Mouse (Mus musculus) B cell, adult 2 months (primary cell): ENCODE measurements around the gene Csf3.
A peak's percentile ranks its signal among the peaks of the same experiment; 100 is the strongest.
"Not testable (repeated sequence)": the region's sequence is repeated elsewhere in the genome, so short reads cannot be mapped to it uniquely, and the experiment has no call there.

Source experiments
- DNase-seq, 2 experiments: peaks; one replicate each; pipeline ENCODE4 v3.0.0; 2022

Csf3 gene

DNA sequence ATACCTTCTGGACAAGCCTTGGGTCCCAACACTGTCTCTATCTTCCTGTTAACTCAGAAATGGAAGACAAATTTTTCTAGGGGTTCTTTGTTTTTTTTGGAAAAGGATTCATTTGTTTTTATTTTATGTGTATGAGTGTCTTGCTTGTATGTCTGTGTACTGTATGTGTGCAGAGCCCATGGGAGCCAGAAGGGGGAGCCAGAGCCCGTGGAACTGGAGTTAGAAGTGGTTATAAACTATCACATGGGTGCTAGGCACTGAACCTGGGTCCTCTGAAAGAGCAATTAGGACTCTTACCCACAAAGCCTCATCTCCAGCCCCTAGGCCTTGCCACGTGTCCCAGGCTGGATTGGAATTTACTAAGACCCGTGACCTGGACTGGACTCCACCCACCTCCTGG lies 33.0 kb downstream of the Csf3 start:
- peak; percentile 35 to 36 for DNase-seq

DNA sequence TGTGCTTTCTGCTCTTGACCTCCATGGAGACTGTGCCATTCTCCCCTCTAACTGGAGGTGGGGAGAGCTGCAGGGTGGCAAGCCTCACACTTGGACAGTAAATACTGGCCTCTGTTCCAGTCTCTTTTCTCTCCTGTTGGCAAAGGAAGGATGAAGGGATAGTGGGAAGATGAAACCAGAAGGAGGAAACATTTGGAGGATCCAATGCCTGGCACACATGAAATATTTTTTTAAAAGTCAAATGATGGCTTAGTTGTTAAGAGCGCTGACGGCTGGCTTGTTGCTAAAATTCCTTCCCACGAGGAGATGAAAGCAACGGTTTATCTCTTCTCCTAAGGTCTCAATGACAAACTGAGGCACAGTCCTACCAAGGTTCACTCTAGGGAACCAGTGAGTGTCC lies 34.0 kb downstream of the Csf3 start:
- DNase-seq, result no peak

DNA sequence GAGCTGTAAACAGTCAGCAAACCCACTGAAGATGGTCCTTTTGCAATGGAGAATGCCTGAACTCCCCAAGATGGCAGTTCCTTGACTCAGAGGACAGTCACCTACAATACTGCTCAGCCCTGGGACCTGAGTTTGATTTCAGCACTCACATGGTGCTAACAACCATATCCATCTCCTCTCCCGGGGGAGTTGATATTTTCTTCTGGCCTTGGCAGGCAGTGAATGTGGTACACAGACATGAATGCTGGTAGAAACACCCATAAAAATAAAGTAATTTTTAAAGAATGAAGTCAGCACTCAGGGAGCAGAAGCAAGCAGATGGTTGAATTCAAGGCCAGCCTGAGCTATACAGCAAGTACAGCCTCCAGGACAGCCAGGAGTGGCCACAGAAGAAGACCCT lies 35.1 kb downstream of the Csf3 start:
- no peak for DNase-seq

DNA sequence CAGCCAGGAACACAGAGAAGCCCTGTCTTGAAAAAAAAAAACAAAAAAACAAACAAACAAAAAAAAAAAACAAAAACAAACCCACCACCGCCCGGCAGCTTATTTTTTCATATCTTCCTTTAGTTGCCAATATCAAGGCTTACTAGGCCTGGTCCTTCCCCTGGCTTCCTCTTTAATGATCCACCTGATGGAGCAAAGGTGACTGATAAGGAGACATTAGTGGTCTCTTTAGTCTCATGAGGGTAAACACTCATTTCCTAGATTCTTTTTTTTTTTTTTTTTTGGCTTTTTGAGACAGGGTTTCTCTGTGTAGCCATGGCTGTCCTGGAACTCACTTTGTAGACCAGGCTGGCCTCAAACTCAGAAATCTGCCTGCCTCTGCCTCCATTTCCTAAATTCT lies 36.2 kb downstream of the Csf3 start:
- not testable (repeated sequence) for DNase-seq

DNA sequence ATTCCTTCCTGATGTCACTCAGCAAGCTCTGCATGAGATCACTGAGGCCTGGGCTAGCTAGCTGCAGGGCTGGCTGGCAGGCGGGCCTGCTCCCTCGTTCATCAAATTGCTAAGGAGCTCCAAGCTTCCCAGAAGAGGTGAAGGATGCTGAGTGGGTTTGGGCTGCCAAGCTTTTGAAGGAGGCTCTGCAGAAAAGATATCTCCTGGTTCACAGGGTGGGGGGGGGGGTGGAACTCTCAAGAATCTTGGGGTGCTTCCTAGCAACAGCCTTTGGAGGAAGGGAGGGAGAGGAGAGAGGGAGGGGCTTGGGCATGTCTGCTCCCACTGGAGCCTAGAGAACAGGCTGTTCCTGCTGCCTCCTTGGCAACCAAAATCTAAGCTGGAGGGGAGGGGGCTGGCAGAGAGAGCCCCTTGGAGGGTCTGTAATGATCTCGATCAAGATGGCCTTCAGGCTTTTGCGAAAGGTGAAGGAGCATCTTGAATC lies 37.4 kb downstream of the Csf3 start:
- no peak for DNase-seq

DNA sequence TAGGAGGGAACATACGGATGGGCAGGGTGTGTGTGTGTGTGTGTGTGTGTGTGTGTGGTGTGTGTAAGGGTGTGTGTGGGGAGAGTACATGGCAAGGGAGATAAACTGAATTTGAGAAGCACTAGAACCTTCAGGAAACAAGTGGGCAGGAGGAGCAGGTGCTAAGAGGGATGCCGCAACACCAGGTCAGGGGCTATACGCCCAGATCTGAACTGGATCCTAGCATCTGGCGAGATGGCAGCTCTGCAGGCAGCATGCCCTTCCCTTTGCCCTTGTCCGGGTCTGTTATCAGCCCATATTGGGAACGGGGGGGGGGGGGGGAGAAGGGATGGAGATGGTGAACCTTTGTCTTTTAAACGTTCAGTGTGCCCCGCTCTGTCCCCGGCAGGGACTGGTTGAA lies 37.9 kb downstream of the Csf3 start:
- no peak for DNase-seq

DNA sequence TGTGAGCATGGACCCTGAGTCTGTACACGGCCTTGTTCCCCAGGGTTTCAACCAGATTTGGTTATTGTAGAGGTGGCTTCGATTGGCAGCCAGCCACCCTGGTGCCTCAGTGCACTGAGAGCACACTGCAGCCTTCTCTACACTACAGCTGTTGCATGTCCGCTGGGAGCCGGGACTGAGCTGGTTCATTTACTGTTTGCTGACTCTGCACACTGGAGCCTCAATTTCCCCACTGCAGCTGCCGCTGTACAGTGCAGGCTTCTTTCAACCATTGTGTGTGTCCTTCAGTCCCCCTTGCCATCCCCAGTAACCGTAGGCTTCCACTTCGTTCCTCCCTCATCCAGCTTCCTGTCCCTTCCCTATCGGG lies 38.9 kb downstream of the Csf3 start:
- DNase-seq, result no peak

DNA sequence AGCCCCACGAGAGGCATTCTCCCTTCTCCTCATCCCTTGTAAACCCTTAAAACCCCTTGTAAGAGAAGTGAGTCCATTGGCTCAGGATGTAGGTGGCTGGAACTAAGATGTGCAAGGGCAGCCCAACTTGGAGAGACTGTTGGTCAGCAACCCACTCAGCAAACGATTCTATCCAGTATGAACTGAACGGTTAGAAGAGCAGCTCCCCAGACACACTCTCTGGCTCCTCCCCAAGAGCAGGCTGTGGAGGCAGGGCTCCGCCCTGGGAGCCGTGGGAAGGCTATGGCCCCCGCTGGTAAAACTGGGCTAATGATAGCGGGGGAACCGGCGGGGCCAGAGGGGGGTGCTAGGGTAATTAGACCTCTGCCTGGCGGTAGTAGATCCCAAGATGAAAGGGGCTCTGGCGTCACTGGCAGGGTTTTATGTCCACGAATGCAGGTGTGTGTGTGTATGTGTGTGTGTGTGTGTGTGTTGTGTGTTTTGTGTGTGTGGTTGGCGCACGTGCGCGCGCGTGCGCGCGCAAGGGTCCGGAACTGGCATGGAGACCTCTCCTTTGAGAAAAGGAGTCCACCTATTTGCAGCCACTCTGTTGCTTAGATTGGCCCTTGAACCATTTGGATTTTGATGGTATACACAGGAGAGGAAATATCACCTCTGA lies 39.5 kb downstream of the Csf3 start, which contains the start of gene Thra:
TSS of gene Thra (plus strand) at position 246 of the 658 bp plus-strand sequence.
- DNase-seq, result peak; percentile 32 to 44

DNA sequence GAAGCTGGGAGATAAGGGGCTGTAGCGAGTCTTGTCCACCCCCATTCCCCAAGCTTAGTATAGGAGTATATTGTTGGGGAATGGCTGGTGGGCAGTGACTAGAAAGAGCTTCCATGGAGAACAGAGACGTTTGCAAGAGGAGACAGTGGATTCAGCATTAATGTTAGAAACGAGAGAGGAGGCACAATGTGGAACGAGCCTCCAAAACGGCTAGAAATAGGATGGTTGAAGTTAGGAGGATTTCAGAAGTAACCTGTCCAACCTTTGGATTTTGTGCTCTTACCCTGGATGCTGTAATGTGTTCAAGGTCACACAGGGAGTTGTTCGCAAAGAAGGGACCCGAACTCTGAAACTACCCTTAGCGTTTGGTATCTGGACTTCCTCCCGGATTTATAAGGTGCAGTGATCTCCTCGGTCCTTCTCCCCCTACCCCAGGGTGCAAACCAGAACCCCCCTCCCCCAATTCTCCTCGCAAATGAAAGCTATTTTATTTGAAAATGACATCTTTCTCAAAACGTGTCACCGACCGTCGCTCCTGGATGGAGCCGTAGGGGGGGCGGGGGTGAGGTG lies 40.1 kb downstream of the Csf3 start:
- DNase-seq, result peak in 1 of 2 experiments; percentile 12

DNA sequence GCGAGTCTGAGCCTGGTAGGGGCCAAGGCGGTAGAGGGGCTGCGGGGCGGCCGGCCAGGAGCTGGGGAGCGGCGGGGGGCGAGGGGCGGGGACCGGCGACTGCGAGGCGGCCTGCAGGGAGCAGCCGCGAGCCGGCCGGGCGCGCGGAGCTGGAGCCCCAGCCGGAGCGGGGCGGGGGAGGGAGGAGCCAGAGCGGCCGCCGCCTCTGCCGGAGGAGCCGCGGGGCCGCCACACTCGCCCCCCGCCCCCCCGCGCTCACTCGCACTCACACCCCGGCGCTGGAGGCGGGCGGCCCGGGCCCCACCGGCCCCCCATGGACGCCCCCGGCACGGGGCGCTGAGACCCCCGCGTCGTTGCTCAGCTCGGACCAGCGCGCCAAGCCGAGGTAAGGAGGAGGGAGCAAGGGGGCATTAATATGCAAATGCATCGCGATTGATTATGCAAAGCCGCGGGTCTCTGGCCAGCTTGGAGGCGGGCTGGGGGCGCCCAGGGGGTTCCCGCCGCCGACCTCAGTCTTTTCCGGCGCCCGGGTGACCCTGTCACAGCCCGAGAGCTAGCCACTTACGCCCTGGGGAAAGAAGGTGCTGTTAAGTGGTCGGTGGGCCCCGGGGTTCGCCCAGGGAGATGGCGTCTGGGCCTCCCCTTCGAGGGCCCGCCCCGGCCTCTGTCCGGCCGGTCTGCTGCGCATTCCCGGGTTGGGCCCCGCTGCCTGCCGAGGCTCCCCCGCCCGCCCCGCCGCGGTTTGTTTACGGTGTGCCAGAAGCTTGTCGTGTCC lies 40.7 kb downstream of the Csf3 start:
- DNase-seq, result peak; percentile 80 to 83

DNA sequence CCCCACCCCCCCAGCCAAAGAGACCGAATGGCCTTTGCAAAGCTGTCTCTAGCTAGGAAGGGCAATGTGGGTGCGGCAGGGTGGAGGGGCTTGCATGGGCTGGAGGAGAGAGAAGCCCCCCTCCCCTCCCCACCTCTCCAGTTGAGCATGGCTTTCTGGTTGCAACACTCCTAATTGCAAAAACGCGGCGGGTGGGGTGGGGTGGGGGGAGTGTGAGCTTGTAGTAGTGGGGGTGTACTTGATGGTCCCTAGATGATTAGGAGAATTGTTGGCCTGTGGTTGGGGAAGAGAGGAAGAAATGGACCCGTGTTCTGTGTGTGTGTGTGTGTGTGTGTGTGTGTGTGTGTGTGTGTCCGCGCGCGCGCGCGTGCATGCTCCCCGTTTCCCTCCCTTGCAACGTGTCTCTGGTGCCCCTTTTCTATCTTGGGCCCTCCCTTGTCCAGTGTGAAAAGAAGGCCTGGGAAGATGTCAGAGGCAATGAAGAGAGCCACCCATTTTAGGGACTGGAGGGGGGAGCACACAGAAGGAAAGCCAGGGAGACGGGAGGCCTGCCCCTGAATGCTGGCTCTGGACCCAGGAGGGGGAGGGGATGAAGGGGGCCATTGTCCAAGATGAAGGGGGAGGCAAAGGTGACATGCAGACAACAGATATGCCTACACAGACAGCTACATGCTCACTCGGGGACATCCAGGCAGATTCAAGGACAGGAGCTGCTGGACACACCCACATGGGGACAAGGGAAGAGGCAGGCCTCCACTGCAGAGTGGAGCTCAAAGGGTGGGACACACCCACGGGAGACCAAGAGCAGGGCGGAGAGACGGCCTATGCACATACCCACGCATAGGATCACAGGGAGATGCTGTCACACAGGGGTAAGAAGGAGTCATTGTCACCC lies 41.6 kb downstream of the Csf3 start:
- DNase-seq, result peak in 1 of 2 experiments; percentile 15

DNA sequence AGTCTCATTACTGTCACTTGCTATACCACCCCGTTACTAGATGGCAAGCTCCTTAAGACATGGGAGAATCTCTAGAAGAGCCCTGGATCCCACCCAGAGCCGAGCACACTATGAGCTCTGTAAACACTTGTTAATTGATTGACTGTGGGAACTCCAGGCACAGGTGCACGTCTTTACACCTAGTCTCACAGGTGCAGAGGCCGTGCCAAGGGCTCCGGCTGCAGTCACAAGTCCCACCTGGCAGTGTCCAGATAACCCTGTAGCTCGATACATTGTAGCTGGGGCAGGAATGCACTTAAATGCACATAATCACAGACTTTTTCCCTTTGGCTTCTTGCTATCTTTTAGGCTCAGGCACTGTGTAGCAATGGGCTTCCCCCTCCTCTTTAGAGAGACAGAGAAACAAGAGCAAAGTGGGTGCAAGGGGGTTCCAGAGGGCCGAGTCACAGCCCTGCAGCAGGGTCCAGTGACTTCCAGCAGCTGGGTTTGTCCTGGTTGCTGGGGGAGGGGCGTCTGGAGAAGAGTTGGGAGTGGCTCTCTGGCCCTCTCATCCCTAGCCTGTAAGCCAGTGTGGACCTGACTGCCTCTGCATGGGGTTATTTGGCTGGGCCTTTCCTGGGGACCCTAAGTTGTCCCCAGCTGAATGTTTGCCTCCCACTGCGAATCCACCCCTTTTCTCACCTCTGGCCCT lies 42.7 kb downstream of the Csf3 start:
- DNase-seq, result no peak

DNA sequence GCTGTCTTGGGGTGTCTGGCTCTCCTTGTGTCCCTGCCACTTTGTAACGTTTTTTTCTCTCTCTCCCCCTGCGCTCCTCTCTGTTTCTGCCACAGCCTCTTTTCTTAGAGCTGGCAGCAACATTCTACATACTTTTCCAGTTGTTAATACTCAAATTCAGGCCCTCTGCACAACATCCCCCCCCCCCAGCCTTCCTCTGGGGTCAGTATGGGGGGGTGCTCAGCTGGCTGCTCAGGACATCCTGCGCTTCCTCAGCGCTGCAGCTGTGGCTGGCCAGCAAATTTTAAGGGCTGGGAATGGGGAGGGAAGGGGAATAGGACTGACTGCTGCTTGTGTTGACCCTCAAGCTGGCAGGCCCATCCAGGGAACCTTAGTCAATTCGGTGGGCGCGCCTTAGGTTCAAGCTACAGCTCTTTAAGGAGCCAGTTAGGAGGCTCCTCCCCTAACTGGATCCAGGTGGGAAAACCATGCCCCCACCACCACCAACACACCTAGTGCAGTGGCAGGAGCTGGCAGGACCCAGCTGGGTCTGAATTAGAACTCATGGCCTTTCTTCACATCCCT lies 43.5 kb downstream of the Csf3 start:
- DNase-seq, result no peak

DNA sequence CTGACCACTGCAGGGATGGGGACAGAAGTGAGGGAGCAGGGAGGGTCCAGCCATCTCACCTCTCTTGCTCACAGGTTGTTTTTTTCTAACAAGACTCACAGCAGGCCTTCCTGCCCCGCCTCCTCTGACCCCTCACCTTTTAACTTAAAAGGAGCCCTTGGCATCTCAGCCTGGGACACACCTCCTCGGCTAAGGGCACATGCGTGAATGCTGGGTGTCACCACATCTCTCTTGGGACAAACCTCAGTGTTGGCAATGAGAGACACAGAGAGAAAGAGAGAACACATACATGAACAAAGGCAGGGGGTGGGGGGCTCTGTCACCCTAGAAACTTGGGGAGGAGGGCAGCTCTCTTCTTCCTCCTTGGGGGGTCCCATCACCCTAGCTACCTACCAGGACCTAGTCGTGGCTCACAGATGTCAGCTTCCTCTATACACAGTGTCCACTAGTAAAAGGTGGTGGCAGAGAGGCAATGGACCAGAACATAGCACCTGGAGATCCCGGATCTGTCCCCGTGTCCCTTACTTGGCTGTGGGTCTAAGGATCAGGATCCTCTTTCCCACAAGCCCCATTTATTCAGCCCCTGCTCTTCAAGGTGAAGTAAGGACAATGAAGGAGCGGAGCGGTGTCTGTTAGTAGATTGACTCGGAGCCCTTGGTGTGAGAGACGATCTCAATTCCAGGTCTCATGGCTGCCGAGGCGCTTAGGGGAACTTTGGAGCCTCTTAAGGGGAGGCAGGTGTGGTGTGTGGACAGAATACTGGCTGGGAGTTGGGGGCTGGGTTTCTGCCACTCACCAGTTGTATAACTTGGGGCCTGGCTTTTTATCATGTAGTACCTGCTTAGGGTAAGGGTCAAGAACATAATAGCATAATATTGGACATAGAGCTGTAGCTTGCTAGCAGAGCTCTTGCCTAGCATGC lies 45.1 kb downstream of the Csf3 start:
- DNase-seq, result peak in 1 of 2 experiments; percentile 32

DNA sequence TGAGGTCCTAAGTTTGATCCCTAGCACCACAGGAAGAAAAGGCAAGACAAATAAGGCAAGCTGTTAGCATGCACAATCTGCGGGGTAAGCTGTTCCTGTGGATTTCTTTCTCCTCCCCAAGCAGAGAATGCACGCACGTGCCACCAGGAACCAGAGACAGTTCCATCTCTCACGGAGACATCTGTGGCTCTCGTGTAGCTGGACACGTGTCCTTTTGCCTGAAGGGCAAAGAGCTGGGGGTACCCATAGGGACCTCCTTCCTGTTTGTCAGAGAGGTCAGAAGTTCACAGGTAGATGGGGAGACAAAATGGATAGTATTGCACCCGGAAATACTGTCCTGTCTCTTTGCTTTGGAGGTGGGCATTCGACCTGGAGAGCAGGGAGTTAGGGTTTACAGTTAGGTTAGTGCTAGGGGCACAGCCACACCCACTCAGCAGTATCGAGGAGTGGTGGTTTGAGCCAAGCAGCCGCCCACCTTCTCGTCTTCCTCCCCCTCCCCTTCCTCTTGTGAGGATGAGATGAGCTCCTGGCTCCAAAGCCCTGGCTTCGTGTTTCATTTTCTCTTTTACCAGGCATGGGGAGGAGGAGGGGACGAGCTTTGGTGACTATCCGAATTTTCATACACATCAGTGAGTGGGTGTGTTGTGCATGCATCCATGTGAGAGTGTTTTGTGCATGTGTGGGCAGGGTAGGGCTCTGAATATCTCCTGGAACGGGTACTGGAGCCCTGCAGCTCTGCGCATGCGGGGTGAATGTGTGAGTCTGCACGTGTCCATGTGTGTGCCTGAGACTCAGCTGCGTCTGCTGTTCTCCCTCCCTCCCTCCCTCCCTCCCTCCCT lies 46.0 kb downstream of the Csf3 start:
- DNase-seq, result peak; percentile 67 to 68

DNA sequence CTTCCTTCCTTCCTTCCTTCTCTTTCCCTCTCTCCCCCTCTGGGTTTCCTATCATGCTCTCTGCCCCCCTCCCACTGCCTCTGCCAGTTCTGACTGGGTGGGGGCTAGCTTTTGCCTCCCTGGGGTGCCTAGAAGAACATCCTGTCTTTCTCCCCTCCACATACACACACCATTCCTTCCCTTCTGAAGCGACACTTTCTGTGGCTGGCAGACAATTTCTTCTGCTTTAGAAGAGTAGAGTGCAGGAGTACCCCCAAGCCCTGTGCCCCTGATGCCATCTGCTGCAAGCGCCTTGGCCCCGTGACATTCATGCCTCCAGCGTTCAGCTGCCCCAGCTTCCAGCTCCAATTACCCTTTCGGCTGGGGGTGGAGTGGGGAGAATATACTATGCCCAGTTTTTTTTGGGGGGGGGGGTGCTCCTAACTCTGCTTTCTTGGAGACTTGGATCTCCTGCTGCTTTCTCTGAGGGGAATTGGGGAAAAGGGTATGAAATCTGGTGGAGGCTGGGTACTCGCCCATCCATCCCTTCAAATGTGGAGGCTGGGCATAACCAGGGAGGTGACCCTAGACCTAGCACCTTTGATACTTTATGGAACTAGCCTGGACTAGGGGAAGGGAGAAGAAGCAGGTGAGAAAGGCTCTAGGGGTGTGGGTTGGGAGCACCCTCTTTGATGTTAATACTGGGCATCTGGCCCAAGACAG lies 46.9 kb downstream of the Csf3 start:
- DNase-seq, result no peak

DNA sequence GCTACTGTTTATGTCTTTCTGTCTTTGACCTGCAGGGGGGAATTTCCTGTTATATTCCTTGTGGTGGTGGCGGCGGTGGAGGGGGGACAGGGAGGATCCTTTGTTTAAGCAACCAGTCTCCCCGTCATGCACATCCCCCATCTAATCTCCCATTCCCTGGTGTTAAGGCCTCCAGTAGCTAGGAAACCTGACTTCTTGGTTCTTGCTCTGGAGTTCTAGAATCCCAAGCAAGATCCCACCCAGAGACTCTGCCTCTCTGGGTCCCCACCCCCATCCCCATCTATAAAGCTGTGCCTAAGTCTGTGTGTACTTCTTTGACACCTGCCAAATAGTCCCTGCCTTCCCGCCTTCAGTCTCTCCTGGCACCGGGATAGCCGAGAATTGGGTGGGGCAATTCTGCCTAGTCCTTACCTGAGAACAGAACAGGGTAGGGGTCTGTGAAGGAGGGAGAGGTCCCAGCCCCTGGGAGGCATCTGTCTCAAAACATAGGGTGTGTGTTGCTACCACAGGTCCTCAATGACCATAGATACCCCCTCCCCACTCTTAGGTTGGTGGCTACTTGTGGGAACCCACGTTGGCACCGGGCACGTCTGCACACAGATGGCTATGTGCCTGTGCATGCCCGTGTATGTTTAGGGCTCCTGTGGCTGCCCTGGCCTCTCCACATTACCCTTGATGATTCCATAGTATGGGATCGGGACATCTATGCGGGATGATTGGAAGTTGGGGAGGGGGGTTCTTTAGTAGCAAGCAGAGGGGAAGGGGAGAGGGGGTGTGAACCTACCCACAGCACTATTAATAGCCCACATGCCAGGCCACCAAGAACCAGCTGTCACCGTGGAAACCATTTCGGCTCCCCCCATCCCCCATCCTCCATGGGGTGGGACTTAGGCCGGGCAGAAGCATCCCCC lies 47.7 kb downstream of the Csf3 start:
- peak; percentile 43 for DNase-seq

DNA sequence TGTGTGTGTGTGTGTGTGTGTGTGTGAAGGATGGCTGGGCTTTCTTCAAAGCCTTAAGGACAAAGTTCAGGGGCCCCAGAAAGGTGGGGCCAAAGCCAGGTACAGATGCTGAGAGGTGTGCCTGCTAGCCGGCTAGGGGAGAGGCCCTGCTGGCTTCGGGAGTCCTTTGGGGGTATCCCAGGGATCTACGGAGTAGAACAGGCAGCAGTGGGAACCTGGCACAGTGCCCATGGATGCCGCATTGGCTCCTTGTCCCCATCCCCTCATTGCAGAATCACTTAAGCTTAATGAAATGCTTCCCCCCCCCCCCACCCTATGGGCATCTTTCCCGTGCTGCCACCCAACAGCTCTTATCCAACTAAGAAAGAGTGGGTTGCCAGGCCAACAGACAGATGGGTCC lies 48.7 kb downstream of the Csf3 start:
- no peak for DNase-seq
